Mouse (Mus musculus): ENCODE data around the gene Mbd3l2.
"Not testable (repeated sequence)": the region's sequence is repeated elsewhere in the genome, so short reads cannot be mapped to it uniquely, and the experiment has no call there.

Gene Mbd3l2

DNA sequence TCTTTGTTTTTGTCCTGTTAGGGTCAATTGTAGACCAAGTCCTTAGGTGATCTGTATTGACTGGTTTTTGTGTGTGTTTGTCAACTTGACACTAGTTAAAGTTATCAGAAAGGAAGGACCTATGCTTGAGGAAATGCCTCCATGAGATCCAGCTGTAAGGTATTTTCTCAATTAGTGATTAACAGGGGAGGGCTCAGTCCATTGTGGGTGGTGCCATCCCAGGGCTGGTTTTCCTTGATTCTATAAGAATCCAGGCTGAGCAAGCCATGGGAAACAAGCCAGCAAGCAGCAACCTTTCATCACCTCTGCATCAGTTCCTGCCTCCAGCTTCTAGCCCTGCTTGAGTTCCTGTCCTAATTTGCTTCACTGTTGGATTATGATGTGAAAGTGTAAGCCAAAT, at the start of gene Mbd3l2:
TSS of gene Mbd3l2 (plus strand) at position 301 of the 400 bp plus-strand sequence.
- DNase-seq = no peak

DNA sequence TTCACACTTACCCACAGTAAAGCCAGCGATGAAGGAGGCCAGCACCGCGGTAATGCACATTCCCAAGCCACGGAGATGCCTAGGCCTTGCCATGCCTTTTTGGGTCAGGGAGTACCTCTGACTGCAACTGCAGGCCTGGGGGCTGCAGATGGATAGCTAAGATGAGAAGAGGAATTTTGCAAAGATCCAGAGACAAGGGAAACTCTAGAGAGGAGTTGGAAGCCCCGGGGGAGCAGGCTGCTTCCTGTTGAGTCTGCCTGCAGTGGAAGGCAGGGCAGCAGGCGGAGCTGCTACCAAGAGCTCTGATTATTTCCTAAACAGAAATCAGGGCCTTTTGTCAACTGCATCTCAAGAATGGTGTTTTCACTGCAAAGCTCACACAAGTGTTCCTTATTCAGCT, 44.7 kb upstream of the Mbd3l2 start:
- peak; percentile 3 for DNase-seq

DNA sequence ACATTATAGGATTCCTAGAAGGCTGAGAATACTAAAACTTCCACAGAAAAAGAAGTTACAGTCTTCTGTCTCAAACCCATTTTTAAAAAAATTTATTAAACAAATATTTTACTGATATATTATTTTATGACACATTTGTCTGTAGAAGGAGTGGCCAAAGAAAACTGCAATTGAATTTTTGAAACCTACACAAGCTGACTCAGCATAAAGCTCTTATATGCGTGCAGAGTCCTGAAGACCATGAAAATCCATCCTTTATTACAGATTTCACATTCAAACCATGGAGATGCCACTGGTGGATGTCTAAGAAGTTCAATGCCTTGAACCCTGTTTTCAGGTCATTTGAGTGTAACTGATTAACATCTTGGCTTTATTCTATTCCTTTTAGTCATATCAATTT, 30.8 kb upstream of the Mbd3l2 start:
- DNase-seq = no peak

DNA sequence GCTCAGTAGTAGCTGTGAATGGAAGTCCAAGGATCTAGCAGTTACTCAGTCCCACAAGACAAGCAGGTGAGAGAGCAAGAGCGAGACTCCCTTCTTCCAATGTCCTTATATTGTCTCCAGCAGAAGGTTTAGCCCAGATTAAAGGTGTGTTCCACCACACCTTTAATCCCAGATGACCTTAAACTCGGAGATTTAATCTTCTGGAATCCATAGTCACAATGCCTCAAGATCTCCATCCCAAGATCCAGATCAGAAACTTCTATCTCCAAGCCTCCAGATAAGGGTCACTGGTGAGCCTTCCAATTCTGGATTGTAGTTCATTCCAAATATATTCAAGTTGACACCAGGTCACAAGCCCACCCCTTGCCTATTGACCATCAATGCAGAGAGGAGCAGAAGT, 27.6 kb upstream of the Mbd3l2 start, which contains the start of gene Naalad2:
TSS of gene Naalad2 (minus strand) at position 101 of the 400 bp plus-strand sequence.
- DNase-seq = not testable (repeated sequence)

DNA sequence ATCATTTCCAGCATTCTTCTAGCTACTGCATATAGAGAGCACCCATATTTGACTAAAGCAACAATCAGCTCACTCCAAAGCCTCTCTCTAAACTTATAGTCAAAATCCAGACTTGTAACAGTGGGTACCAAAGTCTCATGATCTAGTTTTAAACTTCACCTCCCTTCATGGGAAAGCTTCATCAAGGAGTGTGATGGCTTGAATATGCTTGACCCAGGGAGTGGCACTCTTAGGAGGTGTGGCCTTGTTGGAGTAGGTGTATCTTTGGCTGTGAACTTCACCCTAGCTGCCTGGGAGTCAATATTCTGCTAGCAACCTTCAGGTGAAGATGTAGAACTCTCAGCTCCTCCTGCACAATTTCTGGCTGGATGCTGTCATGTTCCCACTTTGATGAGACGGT, 26.3 kb upstream of the Mbd3l2 start, which contains the start of gene Ubtfl1:
TSS of gene Ubtfl1 (plus strand) at position 301 of the 400 bp plus-strand sequence.
- DNase-seq = no peak

DNA sequence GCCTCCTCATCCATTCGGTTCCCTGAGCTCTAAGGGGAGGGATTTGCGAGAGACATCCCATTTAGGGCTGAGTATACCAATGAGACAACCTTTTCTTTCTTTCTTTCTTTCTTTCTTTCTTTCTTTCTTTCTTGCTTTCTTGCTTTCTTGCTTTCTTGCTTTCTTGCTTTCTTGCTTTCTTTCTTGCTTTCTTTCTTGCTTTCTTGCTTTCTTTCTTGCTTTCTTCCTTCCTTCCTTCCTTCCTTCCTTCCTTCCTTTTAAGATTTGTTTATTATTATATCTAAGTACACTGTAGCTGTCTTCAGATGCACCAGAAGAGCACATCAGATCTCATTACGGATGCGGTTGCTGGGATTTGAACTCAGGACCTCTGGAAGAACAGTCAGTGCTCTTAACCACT, 18.1 kb upstream of the Mbd3l2 start:
- not testable (repeated sequence) for DNase-seq

DNA sequence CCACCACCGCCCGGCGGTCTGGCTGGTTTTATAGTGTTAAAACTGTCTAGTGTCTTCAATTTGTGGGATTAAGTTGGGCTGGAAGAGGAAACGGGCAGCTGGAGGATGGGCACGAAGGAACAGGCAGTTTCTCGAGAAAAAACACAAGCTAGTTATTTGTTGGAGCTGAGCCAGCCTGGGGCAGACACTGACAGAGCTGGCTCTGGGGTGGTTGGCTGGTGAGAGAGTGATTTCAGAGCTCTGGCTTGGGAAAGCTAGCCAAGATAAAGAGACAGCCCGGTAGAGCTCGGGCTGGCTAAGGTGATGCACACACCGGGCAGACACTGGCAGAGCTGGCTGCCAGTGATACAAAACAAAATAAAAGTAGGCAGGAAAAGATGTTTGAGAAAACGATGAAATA, 1.2 kb downstream of the Mbd3l2 start:
- no peak for DNase-seq

DNA sequence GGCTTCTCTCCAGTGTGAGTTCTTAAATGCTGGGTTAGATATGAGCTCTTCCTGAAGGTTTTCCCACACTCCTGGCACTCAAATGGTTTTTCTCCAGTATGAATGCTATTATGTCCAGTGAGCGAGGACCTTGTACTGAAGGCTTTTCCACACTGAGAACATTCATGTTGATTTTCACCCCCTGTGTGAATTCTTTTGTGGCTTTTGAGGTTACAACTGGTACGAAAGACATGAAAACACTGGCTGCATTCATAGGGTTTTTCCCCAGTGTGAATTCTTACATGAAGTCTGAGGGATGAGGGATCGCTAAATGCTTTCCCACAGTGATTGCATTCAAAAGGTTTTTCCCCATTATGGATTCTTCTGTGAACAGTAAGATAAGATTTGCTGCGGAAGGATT, 26.1 kb downstream of the Mbd3l2 start:
- DNase-seq = no peak

DNA sequence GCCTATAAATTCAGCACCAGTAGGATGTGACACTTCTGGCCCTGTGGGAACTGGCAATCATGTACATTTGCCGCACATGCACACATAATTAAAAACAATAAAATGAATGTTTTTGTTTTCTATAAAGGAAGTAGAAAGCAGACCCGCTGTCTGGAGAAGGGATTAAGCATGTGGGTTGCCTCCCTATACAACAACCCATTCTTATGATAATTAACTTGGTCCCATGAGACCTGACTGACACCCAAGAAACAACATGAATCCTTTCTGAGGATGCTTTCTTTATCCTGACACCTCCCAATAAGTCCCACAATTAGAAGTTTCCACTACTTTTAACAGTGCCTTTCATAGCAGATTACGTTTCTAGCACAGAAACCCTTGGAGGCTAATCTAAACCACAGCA, 36.9 kb downstream of the Mbd3l2 start:
- no peak for DNase-seq

DNA sequence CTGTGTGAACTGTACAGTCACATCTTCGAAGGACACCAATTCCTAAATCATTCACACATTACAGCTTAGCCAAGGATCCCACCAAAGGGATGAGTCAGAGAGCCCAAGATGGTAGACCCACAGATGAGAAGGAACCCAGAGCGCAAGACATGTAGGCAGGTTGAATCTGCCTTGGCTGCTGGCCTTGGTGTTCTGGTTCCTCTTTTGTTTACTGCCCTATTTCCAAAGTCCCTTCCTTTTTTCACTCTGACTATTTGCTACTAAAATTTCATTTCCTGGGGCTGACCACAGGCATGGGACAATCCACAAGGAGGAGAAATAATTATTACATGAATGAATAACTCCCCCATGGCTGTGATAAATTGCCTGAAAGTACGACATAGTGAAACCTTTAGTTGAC, 37.6 kb downstream of the Mbd3l2 start:
- DNase-seq = no peak

DNA sequence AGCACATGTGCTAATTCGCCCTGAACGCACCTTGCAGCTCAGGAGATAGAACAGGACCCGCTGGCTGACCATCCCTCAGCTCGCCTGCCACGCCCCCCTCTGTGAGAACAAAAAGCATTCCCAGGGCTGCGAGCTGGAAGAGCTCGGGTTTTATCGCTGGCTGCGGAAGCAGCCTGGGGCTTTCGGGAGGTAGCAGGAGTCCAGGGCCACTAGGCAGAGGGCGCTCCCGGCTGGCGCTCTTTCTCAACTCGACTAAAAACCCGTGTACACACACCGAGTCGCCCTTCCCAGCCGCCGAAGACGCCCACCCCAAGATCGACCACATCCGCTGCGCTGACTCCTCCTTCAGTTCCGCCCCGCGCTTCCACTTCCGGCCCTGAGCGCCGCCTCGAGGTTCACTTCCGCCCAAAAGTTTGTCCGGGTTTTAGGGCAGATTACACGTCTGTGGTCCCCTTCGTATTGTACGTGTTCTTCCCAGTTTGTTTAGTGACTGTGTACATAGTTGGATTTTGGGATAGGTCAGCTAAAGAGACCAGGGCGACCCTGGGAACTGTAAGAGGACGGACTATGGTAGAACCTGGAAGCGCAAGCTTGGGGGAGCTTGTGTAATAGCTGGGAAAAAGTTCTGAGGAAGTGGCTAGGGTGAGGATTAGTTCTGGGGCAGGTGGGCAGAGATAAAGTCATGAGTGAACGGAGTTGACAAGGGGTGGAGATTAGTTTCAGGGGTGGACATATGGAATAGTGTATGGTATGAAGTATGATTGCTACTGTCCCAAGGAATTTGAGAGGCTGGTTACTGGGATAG, 43.1 kb downstream of the Mbd3l2 start:
- DNase-seq = peak; percentile 67

DNA sequence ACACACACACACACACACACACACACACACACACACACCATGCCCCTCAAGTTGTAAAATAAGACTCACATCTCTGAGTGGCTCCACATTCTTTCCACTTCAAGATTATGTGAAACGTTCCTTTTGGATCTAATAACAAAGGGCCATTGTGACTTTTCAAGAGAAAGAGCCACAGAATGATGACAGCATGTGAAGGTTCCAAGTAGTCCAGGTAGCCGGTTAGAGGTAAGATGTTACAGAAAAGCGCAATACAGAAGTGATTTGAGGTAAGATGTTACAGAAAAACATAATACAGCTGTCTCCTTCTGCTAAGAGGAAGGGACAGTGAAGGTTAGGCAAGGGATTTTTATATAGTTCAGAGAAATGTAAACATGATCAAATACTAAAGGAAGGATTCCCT, 47.7 kb downstream of the Mbd3l2 start, which contains the start of the genes Zfp558 and Mbd3l1:
TSS of gene Zfp558 (minus strand) at position 101 of the 400 bp plus-strand sequence.
TSS of gene Mbd3l1 (plus strand) at position 192 of the 400 bp plus-strand sequence.
- no peak for DNase-seq
